Mouse (Mus musculus) intestine, postnatal 0 days (tissue): Measurements from ENCODE around the gene Tspan9. TPM values are rescaled to one million over a fixed set of nuclear protein-coding genes. Genes with fewer than 3 reads are reported as not detected.

Source experiments
- ATAC-seq: fragments of 200-750 bp; cut with Nextera tagmentation; 2 replicates; pipeline ENCODE4 v1.8.0; 2017; ENCODE audit warnings: mild to moderate bottlenecking, moderate TSS enrichment, moderate library complexity
- H3K27ac ChIP-seq: fragments of 300-500 bp; sonication (generic); 2 replicates; pipeline ENCODE4 v1.5.1; 2014; ENCODE audit warnings: mild to moderate bottlenecking, low read depth, low read length, moderate library complexity
- H3K27me3 ChIP-seq: fragments of 300-500 bp; sonication (generic); replicated peaks from 2 replicates; pipeline ENCODE4 v1.6.1; 2014; ENCODE audit warnings: low read length, mixed read lengths; ENCODE audit not compliant: control insufficient read depth, insufficient read depth
- H3K36me3 ChIP-seq: fragments of 300-500 bp; sonication (generic); 2 replicates; pipeline ENCODE4 v1.6.1; 2014; ENCODE audit warnings: mild to moderate bottlenecking, moderate library complexity; ENCODE audit not compliant: control insufficient read depth, insufficient read depth
- H3K4me1 ChIP-seq: fragments of 300-500 bp; sonication (generic); replicated peaks from 2 replicates; pipeline ENCODE4 v1.6.1; 2014; ENCODE audit warnings: antibody characterized with exemption, low read length, mixed read lengths; ENCODE audit not compliant: control insufficient read depth, insufficient read depth
- H3K4me2 ChIP-seq: fragments of 300-500 bp; sonication (generic); replicated peaks from 2 replicates; pipeline ENCODE4 v1.6.1; 2014; ENCODE audit warnings: low read depth, mild to moderate bottlenecking, moderate library complexity
- H3K4me3 ChIP-seq: fragments of 300-500 bp; sonication (generic); 2 replicates; pipeline ENCODE4 v1.5.1; 2014; ENCODE audit warnings: low read depth, low read length
- H3K9ac ChIP-seq: fragments of 300-500 bp; sonication (generic); 2 replicates; pipeline ENCODE4 v1.6.1; 2014; ENCODE audit warnings: mild to moderate bottlenecking, low read depth, low read length
- H3K9me3 ChIP-seq: fragments of 300-500 bp; sonication (generic); 2 replicates; pipeline ENCODE4 v1.6.1; 2016; ENCODE audit warnings: mixed run types; ENCODE audit not compliant: control insufficient read depth
- CTCF ChIP-seq: sonication (generic); IDR thresholded peaks from 2 replicates; pipeline ENCODE4 v1.5.1; 2016; ENCODE audit warnings: low read depth, mild to moderate bottlenecking, control low read depth, antibody characterized with exemption, moderate library complexity
- WGBS: fragments of 180-500 bp; shearing (Covaris S2); extraction: QIAGEN DNeasy Blood & Tissue Kit; methylation state at CpG from one replicate; pipeline ENCODE4 v1.1.7; 2014; 5-methylcytosine and 5-hydroxymethylcytosine counted together
- polyA plus RNA-seq: library from polyadenylated mRNA; unstranded; fragments of >200 nt; fragmentation: Nextera tagmentation; extraction: Ambion mirVana; gene quantifications from 2 replicates; pipeline ENCODE4 v1.2.1, GENCODE M21; 2015

The Tspan9 gene
- polyA plus RNA-seq, 1 experiment from 2014 or later: 55.5 TPM

- peaks cover 27% of the 10 kb centered on the region for H3K27me3 ChIP-seq
- no peak for TF ChIP-seq CTCF
- H3K4me2 ChIP-seq: peak overlapping the region; percentile 87
- H3K4me3 ChIP-seq: peak overlapping the region; percentile 51
- ATAC-seq: peak; percentile 28; the same call in 1 of the 2 replicates
- no peak overlapping the region; the same call in 1 of the 2 replicates for H3K27ac ChIP-seq
- 0 out of 2 replicates have a peak, but pooled peaks cover 3% of the 10 kb centered on the region for H3K4me1 ChIP-seq
- peak overlapping the region; percentile 37; the same call in 1 of the 2 replicates for H3K9ac ChIP-seq
- WGBS: 2% methylated on average over 35 of the region's 36 CpGs
- H3K36me3 ChIP-seq: no peaks in the 10 kb centered on the region
- no peaks in the 10 kb centered on the region for H3K9me3 ChIP-seq
Observed at GRCm38 (mm10) chr6:128035250-128035929, 108.0 kb downstream of the Tspan9 start.

- TF ChIP-seq CTCF: peak; percentile 49
- H3K27me3 ChIP-seq: peaks cover 27% of the 10 kb centered on the region
- WGBS: 4% methylated on average over 80 of the region's 80 CpGs
Observed at GRCm38 (mm10) chr6:128034317-128035249, 108.8 kb downstream of the Tspan9 start.

GRCm38 (mm10) chr6:128033868-128034250 is 109.5 kb downstream of the Tspan9 start:
- 34% methylated on average over 4 of the region's 4 CpGs for WGBS
- no peak for TF ChIP-seq CTCF
- Histone ChIP-seq H3K27ac (no peak overlapping the region), H3K4me1 (0 out of 2 replicates have a peak, but pooled peaks cover 3% of the 10 kb centered on the region), H3K9ac (peak overlapping the region; percentile 37; the same call in 1 of the 2 replicates), H3K9me3 (no peaks in the 10 kb centered on the region), H3K4me3 (peak overlapping the region; percentile 51), H3K4me2 (peak overlapping the region; percentile 87), H3K36me3 (no peaks in the 10 kb centered on the region), H3K27me3 (peaks cover 27% of the 10 kb centered on the region)
- no peak for ATAC-seq

More at GRCm38 (mm10) chr6:128034317-128035249, 108.8 kb downstream of the Tspan9 start:
- H3K4me3 ChIP-seq: peak overlapping the region; percentile 51
- H3K9ac ChIP-seq: peak overlapping the region; percentile 37
- peak overlapping the region; percentile 41 for H3K27ac ChIP-seq
- 0 out of 2 replicates have a peak, but pooled peaks cover 3% of the 10 kb centered on the region for H3K4me1 ChIP-seq
- peak overlapping the region; percentile 87 for H3K4me2 ChIP-seq
- H3K9me3 ChIP-seq: no peaks in the 10 kb centered on the region
- no peak for ATAC-seq
- H3K36me3 ChIP-seq: no peaks in the 10 kb centered on the region

- Histone ChIP-seq H3K4me2 (peak overlapping the region; percentile 87), H3K4me1 (0 out of 2 replicates have a peak, but pooled peaks cover 3% of the 10 kb centered on the region), H3K4me3 (peak overlapping the region; percentile 51), H3K27ac (no peak overlapping the region), H3K36me3 (no peaks in the 10 kb centered on the region), H3K9me3 (no peaks in the 10 kb centered on the region), H3K27me3 (peaks cover 27% of the 10 kb centered on the region), H3K9ac (no peak overlapping the region)
- no peak for ATAC-seq
- 63% methylated on average over 11 of the region's 11 CpGs for WGBS
- no peak for TF ChIP-seq CTCF
Observed at GRCm38 (mm10) chr6:128033172-128033867, 110.1 kb downstream of the Tspan9 start.

GRCm38 (mm10) chr6:128032252-128033171 is 110.9 kb downstream of the Tspan9 start:
- Histone ChIP-seq H3K27me3 (peaks cover 27% of the 10 kb centered on the region), H3K9ac (no peak overlapping the region), H3K4me3 (no peak overlapping the region; the same call in 1 of the 2 replicates), H3K36me3 (no peaks in the 10 kb centered on the region), H3K4me1 (0 out of 2 replicates have a peak, but pooled peaks cover 3% of the 10 kb centered on the region), H3K4me2 (peak overlapping the region; percentile 87), H3K9me3 (no peaks in the 10 kb centered on the region), H3K27ac (no peak overlapping the region)
- no peak for ATAC-seq
- peak; percentile 91 for TF ChIP-seq CTCF
- WGBS: 33% methylated on average over 16 of the region's 16 CpGs
